Mouse (Mus musculus) CH12F3 (cell line): ENCODE data around the gene Olfr212.
"Not testable (repeated sequence)": the region's sequence is repeated elsewhere in the genome, so short reads cannot be mapped to it uniquely, and the experiment has no call there.

Experiments used
- in situ Hi-C: fragments of 300-500 bp; cut with MboI; formaldehyde crosslinking; loops from 2 replicates; pipeline ENCODE4 v1.14.3; 2020; ENCODE audit warnings: low sequenced_read_pairs

Gene Olfr212

GRCm38 (mm10) chr6:116506302-116507003 is at the start of gene Olfr212:
Olfr212 (plus strand) TSS chr6:116506516.
- in situ Hi-C loops, result not testable (repeated sequence)

DNA sequence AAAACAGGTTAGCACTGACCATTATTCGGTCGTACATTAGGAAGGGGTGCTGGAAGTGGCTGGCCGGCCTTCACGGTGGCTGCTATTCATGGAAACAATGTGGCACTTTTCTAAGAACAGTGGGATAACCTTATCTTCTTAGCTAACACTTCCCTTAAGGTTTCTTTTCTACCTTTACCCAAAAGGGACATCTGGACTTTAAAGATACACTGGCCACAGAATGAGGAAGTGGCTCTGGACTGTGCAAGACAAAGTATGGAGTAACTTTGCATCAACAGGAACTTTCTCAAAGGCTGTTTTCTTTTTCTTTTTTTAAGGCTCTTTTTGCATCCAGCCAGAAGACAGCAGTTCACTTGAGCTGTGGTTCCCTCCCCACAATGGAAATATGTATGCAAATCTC is 47.6 kb upstream of the Olfr212 start:
- in situ Hi-C loops, result no loop called here

- in situ Hi-C loops, result no loop called here
These were observed 47.1 kb upstream of the Olfr212 start for GRCm38 (mm10) chr6:116459232-116459631.

- in situ Hi-C loops, result no loop called here
These were observed 45.6 kb upstream of the Olfr212 start, which contains the start of gene Alox5 for GRCm38 (mm10) chr6:116460544-116461283. Alox5 (minus strand) TSS chr6:116461178.

DNA sequence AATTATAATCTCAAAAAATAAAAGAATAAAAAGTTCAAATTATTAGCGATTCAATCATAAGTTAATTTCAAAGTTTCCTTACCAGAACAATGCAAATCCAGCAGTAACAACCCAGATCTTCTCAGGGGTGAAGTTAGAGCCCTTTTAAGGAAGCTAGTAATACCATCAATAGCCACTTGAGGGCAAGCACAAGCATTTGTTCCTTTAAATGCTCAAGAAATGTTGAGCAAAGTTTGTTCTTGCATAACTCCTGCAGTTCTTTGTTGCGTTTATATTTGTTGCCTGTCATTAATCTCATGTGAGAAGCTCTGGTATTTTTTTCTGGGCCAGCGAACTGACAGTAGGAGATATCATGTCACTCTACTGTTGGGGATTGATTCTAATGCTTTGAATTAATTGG is 38.2 kb upstream of the Olfr212 start:
- in situ Hi-C loops, result no loop called here

DNA sequence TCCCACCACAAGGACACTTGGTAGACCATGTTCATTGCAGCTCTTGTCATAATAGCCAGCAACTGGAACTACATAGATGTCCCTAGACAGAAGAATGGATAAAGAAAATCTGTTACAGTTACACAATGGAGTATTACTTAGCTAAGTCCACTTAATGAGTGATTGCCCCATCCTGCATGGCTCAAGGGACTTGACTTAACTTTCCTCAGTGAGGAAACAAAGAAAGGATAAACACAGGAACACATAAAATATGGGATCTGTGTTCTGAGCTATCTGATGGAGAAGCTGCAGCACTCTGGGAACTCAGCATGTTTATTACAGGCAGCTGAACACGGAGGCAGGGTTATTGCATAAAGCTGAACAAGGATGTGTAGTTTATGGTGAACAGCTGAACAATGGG is 21.2 kb upstream of the Olfr212 start:
- in situ Hi-C loops, result no loop called here

GRCm38 (mm10) chr6:116486833-116487232 is 19.5 kb upstream of the Olfr212 start:
- in situ Hi-C loops, result no loop called here

- in situ Hi-C loops, result no loop called here
These were observed 17.5 kb upstream of the Olfr212 start, which contains the start of gene Olfr211 for GRCm38 (mm10) chr6:116488791-116489190. Olfr211 (plus strand) TSS chr6:116489091.

GRCm38 (mm10) chr6:116493742-116494141 is 12.6 kb upstream of the Olfr212 start:
- in situ Hi-C loops, result no loop called here

- in situ Hi-C loops, result no loop called here
These were observed 10.4 kb upstream of the Olfr212 start for GRCm38 (mm10) chr6:116495960-116496359.

- in situ Hi-C loops, result no loop called here
These were observed 8.5 kb downstream of the Olfr212 start for GRCm38 (mm10) chr6:116514832-116515231.

GRCm38 (mm10) chr6:116538156-116538555 is 31.8 kb downstream of the Olfr212 start, which contains the start of gene Olfr213:
Olfr213 (plus strand) TSS chr6:116538456.
- in situ Hi-C loops, result no loop called here

- in situ Hi-C loops, result no loop called here
These were observed 36.2 kb downstream of the Olfr212 start for GRCm38 (mm10) chr6:116542500-116542899.

DNA sequence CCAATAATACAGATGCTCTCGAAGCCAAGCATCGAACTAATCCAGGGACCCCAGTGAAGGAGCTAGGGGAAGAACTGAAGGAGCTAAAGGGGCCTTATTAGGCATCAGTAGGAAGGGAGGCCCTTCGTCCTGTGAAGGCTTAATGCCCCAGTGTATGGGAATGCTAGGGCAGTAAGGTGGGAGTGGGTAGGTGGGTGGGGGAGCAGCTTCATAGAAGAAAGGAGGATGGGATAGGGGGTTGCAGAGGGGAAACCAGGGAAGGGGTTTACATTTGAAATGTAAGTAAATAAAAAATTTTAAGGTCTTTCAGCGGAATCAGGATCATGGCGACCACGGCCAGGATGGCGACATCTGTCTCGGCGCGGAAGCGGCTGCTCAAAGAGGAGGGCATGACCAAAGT is 44.5 kb downstream of the Olfr212 start, which contains the start of gene Gm5580:
Gm5580 (plus strand) TSS at position 301 of the 400 bp plus-strand sequence.
- in situ Hi-C loops, result loop anchor here (25.0 kb wide), 1 partner anchor 514 kb away; no protein-coding TSS in a partner anchor

- in situ Hi-C loops, result loop anchor here (25.0 kb wide), 1 partner anchor 517 kb away; no protein-coding TSS in a partner anchor
These were observed 47.6 kb downstream of the Olfr212 start, which contains the start of gene Olfr214 for GRCm38 (mm10) chr6:116553935-116554334. Olfr214 (plus strand) TSS chr6:116554235.

GRCm38 (mm10) chr6:116554952-116555351 is 48.6 kb downstream of the Olfr212 start:
- in situ Hi-C loops, result loop anchor here (25.0 kb wide), 1 partner anchor 518 kb away; no protein-coding TSS in a partner anchor
